Mouse (Mus musculus) natural killer cell, adult 2 months (primary cell): ENCODE data around the gene Slc7a14.

ENCODE experiments used
- DNase-seq, 2 experiments: peaks; one replicate each; pipeline ENCODE4 v3.0.0; 2022; ENCODE audit warnings: low spot score in 2 of 2

The Slc7a14 gene

DNA sequence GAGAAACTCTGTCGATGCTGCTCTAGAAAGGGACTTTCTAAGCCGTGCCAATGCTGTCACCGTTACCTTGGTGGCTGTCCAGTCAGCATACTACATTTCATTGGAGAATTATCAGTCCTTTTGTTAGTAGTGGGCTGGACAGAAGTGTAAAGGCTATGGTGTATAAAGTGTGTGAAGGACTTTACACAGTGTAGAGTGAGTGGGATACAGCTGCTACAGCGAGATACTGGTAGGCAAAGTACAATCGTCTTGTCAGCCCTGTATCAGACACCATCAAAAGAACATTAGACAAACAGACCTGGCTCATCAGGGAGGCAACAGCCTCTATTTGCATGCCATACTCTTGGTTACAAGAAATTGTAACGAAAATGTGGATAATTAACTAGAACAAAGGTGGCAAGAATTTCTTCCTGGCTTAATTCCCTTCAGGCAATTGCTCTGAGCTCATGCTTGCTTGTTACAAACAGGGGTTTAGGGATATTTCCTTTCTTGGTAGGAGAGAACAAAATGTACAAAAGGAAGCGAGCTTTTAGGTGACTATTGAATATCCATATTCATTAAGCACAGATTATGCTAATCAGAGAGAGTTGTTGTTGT, 48.7 kb downstream of the Slc7a14 start:
- no peak for DNase-seq

DNA sequence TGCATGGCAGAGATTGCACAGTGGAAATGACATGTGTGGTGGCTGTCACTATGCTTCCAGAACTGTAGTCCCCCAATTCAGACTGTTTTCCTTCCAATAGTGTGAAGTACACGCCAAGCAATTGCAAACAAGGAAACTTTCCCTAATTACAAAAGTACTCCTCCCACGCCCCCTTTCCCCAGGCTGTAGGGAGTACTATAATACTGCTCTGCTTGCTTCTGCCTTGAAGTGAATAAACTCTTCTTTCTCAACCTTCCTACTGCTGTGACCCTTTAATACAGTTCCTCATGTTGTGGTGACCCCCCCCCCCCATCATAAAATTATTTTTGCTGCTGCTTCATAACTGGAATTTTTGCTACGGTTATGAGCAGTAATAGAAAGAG, 49.2 kb downstream of the Slc7a14 start:
- no peak for DNase-seq

- no peak for DNase-seq
Measured at GRCm38 (mm10) chr3:31260329-31260963, 49.7 kb downstream of the Slc7a14 start.

DNA sequence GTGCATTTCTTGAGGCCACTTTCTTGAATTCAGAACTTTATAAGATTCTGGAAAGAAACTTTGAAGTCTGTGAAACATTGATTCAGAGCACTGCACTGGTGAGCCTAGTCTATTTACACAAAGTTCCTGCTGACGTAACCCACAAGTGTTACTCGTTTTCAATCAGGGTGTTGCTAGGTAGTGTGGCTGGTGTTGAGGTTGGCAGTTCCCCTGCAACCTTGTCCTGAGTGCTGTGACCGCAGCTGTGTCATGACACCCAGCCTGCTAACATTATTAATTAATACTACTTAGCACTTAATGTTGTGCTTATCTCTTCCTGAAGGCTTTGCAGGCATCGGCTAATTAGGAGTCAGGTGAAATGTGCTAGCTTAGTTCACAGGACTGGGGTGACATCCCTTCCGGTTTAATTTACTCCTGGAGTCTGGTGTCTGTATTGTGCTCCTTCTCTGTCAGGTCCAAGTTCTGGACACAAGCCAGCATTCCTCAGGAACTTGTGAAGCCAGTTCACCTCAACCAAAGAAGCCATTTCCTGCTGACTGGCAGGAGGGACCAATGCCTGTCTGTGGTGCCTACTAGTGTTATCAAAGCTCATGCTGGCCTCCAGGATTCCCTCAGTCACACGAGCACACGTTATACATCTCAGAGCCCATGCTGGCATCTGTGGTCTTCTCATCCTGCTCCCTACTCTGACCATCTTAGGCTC, 50.5 kb downstream of the Slc7a14 start:
- DNase-seq: no peak

- DNase-seq: no peak
Measured at GRCm38 (mm10) chr3:31254427-31254826, 55.8 kb downstream of the Slc7a14 start.

DNA sequence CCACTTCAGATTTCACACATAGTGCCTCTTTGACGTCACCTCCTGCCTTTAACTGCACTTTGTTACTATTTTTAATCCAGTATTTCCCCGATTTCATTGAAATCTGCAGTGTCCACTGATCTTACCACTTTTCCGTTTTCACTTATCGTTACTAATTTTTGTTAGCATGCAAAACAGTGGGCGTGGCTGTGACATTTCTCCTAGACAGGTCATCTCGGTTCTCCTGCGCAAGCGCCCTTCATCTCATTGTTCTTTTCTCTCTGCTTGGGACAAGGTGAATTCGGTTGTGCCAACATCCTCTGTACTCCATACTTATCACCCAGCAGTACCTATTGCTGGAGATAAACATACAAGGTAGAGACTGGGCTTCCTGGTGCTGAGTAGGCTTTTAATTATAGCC, 56.3 kb downstream of the Slc7a14 start:
- no peak for DNase-seq

GRCm38 (mm10) chr3:31252566-31252965, 57.6 kb downstream of the Slc7a14 start:
- DNase-seq: no peak

GRCm38 (mm10) chr3:31243478-31243877, 66.7 kb downstream of the Slc7a14 start:
- no peak for DNase-seq

GRCm38 (mm10) chr3:31240840-31241239, 69.3 kb downstream of the Slc7a14 start:
- no peak for DNase-seq

GRCm38 (mm10) chr3:31239645-31240044, 70.5 kb downstream of the Slc7a14 start:
- no peak for DNase-seq

DNA sequence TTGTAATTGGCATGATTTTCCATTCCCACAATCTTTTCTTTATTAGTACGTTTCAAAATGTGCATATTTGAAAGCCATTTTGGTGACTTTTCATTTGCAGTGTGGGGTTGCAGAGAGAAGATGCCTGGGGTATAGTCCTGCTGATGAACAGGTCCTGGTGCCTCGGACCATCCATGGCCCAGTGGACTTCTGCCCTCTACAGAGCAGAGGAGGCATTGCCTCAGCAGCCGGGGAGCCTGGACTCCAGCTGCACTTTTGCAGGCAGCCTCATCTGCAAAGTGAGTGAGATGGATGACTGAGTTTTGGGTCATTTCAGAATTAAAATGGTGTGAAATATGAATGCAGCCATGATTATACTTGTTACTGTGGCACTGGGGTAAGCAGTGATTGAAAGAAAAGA, 72.2 kb downstream of the Slc7a14 start:
- no peak for DNase-seq

DNA sequence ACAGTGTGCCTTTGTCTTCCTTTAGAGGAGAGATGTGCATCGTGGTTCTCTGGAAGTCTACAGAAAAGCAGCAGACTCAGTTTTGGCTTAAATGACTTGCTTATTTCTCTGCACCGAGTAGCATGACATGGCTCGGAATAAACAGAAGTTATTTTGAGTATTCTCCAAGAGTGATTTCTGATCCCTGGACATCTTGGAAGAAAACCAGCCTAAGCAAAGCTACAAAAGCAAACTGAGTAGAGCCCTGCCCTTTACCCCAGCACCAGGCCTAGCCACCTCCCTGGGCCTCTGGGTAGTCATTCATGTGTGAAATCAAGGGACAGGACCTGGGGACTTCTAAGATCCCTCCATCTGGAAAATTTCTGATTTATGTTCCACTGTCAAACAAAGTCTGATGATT, 74.0 kb downstream of the Slc7a14 start:
- DNase-seq: no peak

DNA sequence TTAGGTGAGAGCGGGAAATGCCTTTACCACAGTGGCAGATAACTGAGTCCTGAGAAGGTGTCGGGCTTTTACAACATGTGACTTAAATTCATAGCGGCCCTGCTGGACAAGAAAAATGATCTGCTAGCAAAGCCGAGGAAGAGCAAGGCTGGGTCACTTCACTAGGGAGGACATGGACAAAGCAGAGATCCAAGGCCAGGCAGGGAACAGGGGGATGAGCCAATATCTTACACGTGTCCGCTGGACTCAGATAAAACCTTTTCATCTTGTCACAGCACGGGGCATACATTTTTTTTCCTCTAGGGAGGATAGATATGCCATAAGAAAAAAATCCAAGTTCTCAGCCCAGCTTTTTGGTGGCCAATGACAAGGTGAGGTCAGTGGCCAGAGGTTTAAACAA, 75.8 kb downstream of the Slc7a14 start:
- DNase-seq: no peak

DNA sequence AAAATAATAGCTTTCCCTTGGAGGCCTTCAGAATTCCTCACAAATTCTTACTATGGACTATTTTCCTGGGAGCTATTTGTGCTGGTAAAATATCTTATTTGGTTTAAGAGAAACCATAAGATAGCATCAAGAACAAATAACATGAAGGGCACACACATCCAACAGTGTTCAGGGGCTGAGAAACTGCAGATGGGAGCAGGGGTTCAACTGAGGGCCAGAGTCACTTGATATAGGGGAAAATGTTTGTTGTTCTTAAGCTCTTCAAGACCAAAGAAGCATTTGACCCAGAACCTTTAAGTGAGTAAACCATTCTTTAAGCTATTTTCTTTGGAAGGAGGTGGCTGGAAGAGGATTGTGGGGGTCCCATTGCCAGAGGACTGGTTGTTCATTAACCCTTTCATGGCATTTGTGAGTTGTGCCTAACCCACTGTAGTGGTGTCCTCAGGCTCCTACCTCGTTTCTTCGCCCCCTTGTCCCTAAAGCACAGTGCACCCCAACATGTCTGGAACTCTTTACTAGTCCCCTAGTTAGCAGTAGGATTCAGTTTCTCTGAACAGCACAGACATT, 76.3 kb downstream of the Slc7a14 start:
- no peak for DNase-seq

DNA sequence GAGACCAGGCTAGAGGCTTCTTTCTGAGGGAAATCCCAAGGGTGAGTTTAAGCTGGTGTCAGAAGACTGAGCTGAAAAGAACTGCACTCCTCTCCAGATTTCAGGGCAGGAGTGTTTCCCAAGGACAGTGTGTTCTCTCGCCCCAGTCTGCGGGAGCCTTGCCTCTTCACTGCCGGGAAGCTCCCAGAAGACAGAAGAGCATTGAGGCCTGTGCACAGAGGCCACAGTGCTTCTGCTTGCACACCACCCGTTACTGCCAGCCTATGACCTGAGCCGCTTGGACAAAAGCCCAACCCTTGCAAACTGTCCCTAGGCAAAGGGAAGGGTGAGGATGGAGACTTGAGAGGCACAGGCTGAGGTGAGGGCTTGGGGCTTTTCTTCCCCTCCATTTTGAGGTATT, 80.9 kb downstream of the Slc7a14 start:
- no peak for DNase-seq

DNA sequence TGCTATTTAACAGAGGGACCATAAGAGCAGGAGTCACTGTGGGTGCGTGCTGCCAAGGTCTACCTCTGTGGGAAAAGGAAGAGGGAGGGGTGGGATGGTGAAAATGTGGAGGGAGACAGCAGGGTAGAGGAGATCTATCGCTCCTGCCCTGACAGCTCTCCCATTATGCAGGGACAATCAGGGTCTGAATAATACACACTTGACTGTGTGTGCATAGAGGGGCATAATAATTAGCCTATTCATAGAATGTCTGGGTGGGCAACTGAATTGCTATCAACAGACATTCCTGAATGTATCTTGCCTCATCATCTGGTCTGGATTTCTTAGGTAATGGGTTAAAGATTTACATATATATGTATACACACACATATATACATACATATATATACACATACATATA, 81.7 kb downstream of the Slc7a14 start:
- DNase-seq: no peak

- DNase-seq: no peak
Measured at GRCm38 (mm10) chr3:31223551-31223950, 86.6 kb downstream of the Slc7a14 start.

DNA sequence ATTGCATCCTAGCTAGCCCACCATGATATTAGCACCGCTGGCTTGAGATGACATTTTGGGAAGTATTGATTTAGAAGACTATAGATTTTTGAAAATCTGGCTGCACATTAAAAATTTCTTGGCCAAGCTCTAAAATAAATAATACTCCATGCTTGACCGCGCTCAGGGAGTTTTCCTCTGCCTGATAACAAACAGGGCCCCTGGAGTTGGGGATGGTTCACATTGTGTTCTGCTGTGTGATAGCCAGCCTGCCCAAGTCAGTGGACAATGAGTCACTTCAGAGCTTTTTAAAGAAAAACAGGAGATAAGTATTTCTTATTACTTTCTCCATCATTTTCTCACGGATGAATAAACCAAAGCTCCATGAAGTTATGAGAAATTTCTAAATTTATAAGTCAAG, 90.1 kb downstream of the Slc7a14 start:
- no peak for DNase-seq

DNA sequence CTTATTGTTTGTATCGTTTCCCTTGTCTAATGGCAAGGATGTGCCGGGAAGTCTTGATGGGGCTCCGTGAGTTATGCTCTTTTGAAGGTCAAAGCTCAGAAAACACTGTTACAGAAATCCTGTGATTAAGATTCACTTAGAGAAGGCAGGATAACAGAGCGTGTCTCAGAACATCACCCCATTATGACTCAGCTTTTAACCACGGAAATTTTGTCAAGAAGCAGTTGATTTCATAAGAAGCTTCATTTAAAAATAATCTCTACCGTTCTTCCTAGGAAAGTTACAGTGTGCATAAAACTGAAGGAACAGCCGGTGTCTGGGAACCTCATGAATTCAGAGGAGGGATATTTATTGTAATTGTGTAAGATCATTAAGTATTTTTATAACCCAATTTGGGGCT, 90.7 kb downstream of the Slc7a14 start:
- no peak for DNase-seq

DNA sequence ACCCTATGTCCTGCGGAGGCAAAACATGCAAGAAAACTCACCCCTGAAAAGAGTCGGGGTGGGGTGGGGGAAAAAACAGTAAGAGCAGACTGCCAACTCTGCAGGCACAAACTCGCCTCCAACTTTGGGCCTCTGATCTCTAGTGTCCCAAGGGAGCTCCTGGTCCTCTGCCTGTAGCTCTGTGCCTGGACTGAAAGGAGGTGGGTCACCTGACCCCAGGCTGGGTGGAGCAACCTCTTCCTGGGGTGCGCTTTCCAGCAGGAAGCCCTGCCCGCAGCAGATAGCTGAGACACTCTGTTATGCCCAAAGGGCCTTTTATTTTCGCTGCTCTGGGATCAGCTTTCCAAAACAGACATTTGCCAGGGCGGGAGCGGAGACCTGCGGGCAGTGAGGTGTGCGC, 92.7 kb downstream of the Slc7a14 start:
- no peak for DNase-seq

- DNase-seq: no peak
Measured at GRCm38 (mm10) chr3:31213802-31214201, 96.4 kb downstream of the Slc7a14 start.

DNA sequence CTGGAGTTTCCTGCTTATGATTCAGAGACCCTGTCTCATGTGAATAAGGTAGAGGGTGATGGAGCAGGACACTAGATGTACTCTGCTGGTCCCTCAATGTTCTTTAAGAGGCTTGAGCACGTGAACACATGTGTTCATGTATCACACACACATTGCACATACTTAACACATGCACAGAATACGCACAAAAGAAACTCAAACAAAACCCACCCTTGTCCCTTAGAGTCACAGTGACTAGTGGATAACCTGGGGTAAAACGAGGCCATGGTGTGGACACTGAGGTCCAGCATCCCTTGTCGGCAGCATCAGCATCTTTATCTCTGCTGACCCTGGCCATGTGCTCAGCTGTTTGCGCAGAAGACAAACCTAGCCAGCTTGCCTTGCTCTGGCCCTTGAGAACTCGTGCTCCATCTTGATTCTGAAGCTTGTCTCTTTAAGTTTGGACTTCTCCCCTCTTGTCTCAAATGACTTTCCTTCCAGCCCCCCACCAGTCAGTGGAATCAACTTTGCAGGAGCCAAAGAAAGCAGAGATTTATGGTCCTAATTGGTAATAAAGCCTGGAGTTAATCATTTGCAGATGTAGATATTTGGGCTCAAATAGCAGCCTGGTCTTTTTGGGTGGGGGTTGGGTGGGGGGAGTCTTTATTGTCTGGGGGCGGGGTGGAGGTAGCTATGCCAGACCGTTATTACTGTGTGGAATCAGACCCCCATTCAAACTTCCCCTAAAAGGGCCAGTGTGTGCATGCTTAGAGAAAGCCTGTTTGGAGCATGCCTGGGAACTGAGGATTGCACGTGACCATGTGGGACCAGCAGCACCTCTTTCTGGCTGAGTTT, 97.8 kb downstream of the Slc7a14 start:
- no peak for DNase-seq
